18 mouse cellular contexts compared by ENCODE assay signal in the genomic region with DNA sequence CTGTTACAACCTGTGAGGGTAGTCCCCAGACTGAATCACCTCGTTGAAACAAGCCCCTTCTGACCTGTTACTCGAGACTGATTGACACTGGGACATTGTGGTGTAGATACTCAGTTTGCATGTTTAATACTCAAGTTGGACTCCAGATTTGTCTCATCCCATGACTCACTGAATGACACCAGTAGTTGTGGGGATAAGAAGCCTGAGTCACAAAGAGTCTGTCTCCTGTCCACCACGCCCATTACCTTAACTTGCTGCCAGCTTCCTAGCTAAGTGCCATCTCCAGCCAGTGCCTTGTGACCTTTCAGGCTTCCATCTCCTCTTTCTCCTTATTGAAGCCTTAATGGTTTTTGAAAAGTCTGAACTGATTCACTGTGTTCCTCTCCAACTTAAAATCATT. TPM values are rescaled to one million over a fixed set of nuclear protein-coding genes. Genes with fewer than 3 reads are reported as not detected.
DNase-seq lines count a peak whose midpoint lies in the region; TF ChIP-seq lines count a peak whose summit lies in the region.
"Had no signal": no experiment of that assay in that cellular context is flagged by ENCODE, and none has a peak within 500 bp of the region (broad histone marks: within the 10 kb centered on the region; RNA-seq: fewer than 3 reads in every experiment).

No protein-coding gene starts in this region.

- WGBS in small intestine, adult 2 months, result 46% methylated on average over 3 of the region's 3 CpGs

- no peaks in the 10 kb centered on the region for H3K27me3 ChIP-seq in small intestine, adult 2 months (ENCODE audit: control insufficient read depth, insufficient read depth, low read length)
- H3K27me3 ChIP-seq: embryonic facial prominence, embryonic 12.5 days; forebrain, embryonic 15.5 days; heart, embryonic 13.5 days; hindbrain, embryonic 15.5 days; Patski had no signal

- H3K27ac ChIP-seq in small intestine, adult 2 months (ENCODE audit: insufficient read depth, low read depth, low read length), result peak overlapping the region; percentile 65
- H3K27ac ChIP-seq: embryonic facial prominence, embryonic 12.5 days; forebrain, embryonic 15.5 days; heart, embryonic 13.5 days; hindbrain, embryonic 15.5 days had no signal

- peaks cover 23% of the 10 kb centered on the region; the same call in 1 of the 2 replicates for H3K4me1 ChIP-seq in small intestine, adult 2 months (ENCODE audit: control insufficient read depth, insufficient read depth, insufficient read length, low read length)

- peak; percentile 11 for DNase-seq in cerebellum, adult 9-10 months
- no peak for DNase-seq in cerebellum, postnatal 14 days
- DNase-seq in 3134 (ENCODE audit: extremely low read depth, insufficient read length, low spot score), result peak; percentile 73
- DNase-seq in 3T3-L1 (ENCODE audit: low read depth, low spot score), result peak; percentile 75
- DNase-seq in layer of hippocampus, postnatal 10 days (ENCODE audit: low spot score in 2 of 2), result no peak
- no peak for DNase-seq in neural tube, embryonic 10.5 days (ENCODE audit: extremely low spot score, low spot score)
- DNase-seq: adrenal gland, postnatal 14 days; cerebellum, adult 2 months; cerebellum, postnatal 25 days; gastrocnemius, postnatal 10 days; heart, postnatal 36 days; kidney, adult 11 months had no signal

- no peaks in the 10 kb centered on the region for H3K36me3 ChIP-seq in small intestine, adult 2 months (ENCODE audit: control insufficient read depth, insufficient read depth, low read length)
- H3K36me3 ChIP-seq: embryonic facial prominence, embryonic 12.5 days; forebrain, embryonic 15.5 days; heart, embryonic 13.5 days; hindbrain, embryonic 15.5 days had no signal

- no peak for TF ChIP-seq CTCF in small intestine, adult 2 months (IDR thresholded peaks at IDR 0.05; ENCODE audit: extremely low read depth, insufficient read length, insufficient replicate concordance, low read depth, low read length)

- no peak overlapping the region for H3K4me3 ChIP-seq in small intestine, adult 2 months (ENCODE audit: low read depth, low read length)
- H3K4me3 ChIP-seq: embryonic facial prominence, embryonic 12.5 days; forebrain, embryonic 15.5 days; heart, embryonic 13.5 days; hindbrain, embryonic 15.5 days had no signal

- TF ChIP-seq POLR2A in small intestine, adult 2 months (IDR thresholded peaks at IDR 0.05; ENCODE audit: low read depth, low read length), result no peak

RNA-seq across cellular contexts. Expression of gene Slc44a1, which starts 6.0 kb away (rescaled TPM):
- 23.1 and 71.5 TPM in 2 replicates for polyA plus RNA-seq in small intestine, adult 2 months (2012; rRNA removed)
- 10 to 100 TPM; 60.7 to 71.0 TPM for total RNA-seq in layer of hippocampus, postnatal 10 days (2021)

Comparison
In these comparisons a context has a peak if more than half of its experiments do, and no peak if none do; other contexts are left out.
1. DNase-seq: peak in cerebellum, adult 9-10 months (single experiment), 3134 (single experiment) and 3T3-L1 (single experiment); none in cerebellum, postnatal 14 days (0 of 2), layer of hippocampus, postnatal 10 days (0 of 2) and neural tube, embryonic 10.5 days (single experiment).